17 mouse cellular contexts compared by ENCODE assay signal in genomic region chr7:73319994-73320393, GRCm38 (mm10). TPM values are rescaled to one million over a fixed set of nuclear protein-coding genes. Genes with fewer than 3 reads are reported as not detected.
DNase-seq lines count a peak whose midpoint lies in the region; ATAC-seq lines count a peak whose summit lies in the region.
"Had no signal": no experiment of that assay in that cellular context is flagged by ENCODE, and none has a peak within 500 bp of the region (broad histone marks: within the 10 kb centered on the region; RNA-seq: fewer than 3 reads in every experiment).

No protein-coding gene starts in this region.

- no peak overlapping the region for H3K27ac ChIP-seq in forebrain, embryonic 13.5 days
- no peak overlapping the region for H3K27ac ChIP-seq in forebrain, embryonic 15.5 days (replicated peaks)
- peak overlapping the region; percentile 76 for H3K27ac ChIP-seq in embryonic facial prominence, embryonic 15.5 days (replicated peaks)
- H3K27ac ChIP-seq in heart, embryonic 14.5 days (replicated peaks in 1 of 2; ENCODE audit: control insufficient read depth in 1 of 2, insufficient read depth in 1 of 2, low read depth in 2 of 2, low read length in 2 of 2), result peak overlapping the region in 1 of 2 experiments; percentile 6; a peak in 1 of 4 replicates
- no peak overlapping the region for H3K27ac ChIP-seq in intestine, embryonic 15.5 days
- H3K27ac ChIP-seq: hindbrain, embryonic 14.5 days; neural tube, embryonic 12.5 days had no signal

- no peak overlapping the region for H3K4me3 ChIP-seq in forebrain, embryonic 13.5 days
- no peak overlapping the region for H3K4me3 ChIP-seq in forebrain, embryonic 15.5 days
- H3K4me3 ChIP-seq in embryonic facial prominence, embryonic 15.5 days (replicated peaks), result no peak overlapping the region
- no peak overlapping the region for H3K4me3 ChIP-seq in heart, embryonic 14.5 days (ENCODE audit: control insufficient read depth in 1 of 2, insufficient read depth in 1 of 2, low read depth in 1 of 2, low read length in 2 of 2)
- no peak overlapping the region for H3K4me3 ChIP-seq in intestine, embryonic 15.5 days (replicated peaks)
- H3K4me3 ChIP-seq: erythroblast, embryonic 14.5 days; neural tube, embryonic 12.5 days had no signal

- no peaks in the 10 kb centered on the region for H3K36me3 ChIP-seq in forebrain, embryonic 13.5 days (ENCODE audit: poor library complexity, severe bottlenecking)
- no peaks in the 10 kb centered on the region for H3K36me3 ChIP-seq in forebrain, embryonic 15.5 days
- H3K36me3 ChIP-seq in embryonic facial prominence, embryonic 15.5 days, result no peaks in the 10 kb centered on the region
- H3K36me3 ChIP-seq in heart, embryonic 14.5 days (ENCODE audit: control insufficient read depth, insufficient read depth, low read length), result no peaks in the 10 kb centered on the region
- H3K36me3 ChIP-seq in intestine, embryonic 15.5 days, result no peaks in the 10 kb centered on the region
- H3K36me3 ChIP-seq: neural tube, embryonic 12.5 days had no signal

- 0 out of 2 replicates have a peak, but pooled peaks have one; percentile 19 for ATAC-seq in forebrain, embryonic 13.5 days
- no peak for ATAC-seq in forebrain, embryonic 15.5 days (replicated peaks)
- peak; percentile 72 for ATAC-seq in embryonic facial prominence, embryonic 15.5 days (ENCODE audit: insufficient number of reproducible peaks, low FRiP score, low TSS enrichment, low read depth)
- peak; percentile 66; the same call in 1 of the 2 replicates for ATAC-seq in heart, embryonic 14.5 days (ENCODE audit: insufficient number of reproducible peaks, insufficient read depth, low FRiP score, low read depth)
- no peak for ATAC-seq in cerebellum, adult (ENCODE audit: insufficient number of reproducible peaks, low FRiP score, low TSS enrichment)
- no peak for ATAC-seq in intestine, embryonic 15.5 days
- ATAC-seq: intestine, postnatal 0 days had no signal

- H3K9ac ChIP-seq in forebrain, embryonic 13.5 days, result no peak overlapping the region
- no peak overlapping the region for H3K9ac ChIP-seq in forebrain, embryonic 15.5 days (replicated peaks)
- H3K9ac ChIP-seq in embryonic facial prominence, embryonic 15.5 days, result no peak overlapping the region
- no peak overlapping the region for H3K9ac ChIP-seq in heart, embryonic 14.5 days (ENCODE audit: low read length)
- H3K9ac ChIP-seq in intestine, embryonic 15.5 days, result no peak overlapping the region
- H3K9ac ChIP-seq: hindbrain, embryonic 14.5 days; neural tube, embryonic 12.5 days had no signal

- H3K27me3 ChIP-seq in forebrain, embryonic 13.5 days, result no peaks in the 10 kb centered on the region
- H3K27me3 ChIP-seq in forebrain, embryonic 15.5 days, result no peaks in the 10 kb centered on the region
- H3K27me3 ChIP-seq in embryonic facial prominence, embryonic 15.5 days, result no peaks in the 10 kb centered on the region
- H3K27me3 ChIP-seq in heart, embryonic 14.5 days (ENCODE audit: control insufficient read depth, insufficient read depth, low read length), result peaks cover 7% of the 10 kb centered on the region
- H3K27me3 ChIP-seq in intestine, embryonic 15.5 days (replicated peaks), result no peaks in the 10 kb centered on the region
- H3K27me3 ChIP-seq: neural tube, embryonic 12.5 days had no signal

- no peaks in the 10 kb centered on the region for H3K9me3 ChIP-seq in forebrain, embryonic 13.5 days (replicated peaks)
- H3K9me3 ChIP-seq in forebrain, embryonic 15.5 days, result no peaks in the 10 kb centered on the region
- no peaks in the 10 kb centered on the region for H3K9me3 ChIP-seq in embryonic facial prominence, embryonic 15.5 days (replicated peaks)
- H3K9me3 ChIP-seq in heart, embryonic 14.5 days (ENCODE audit: control insufficient read depth, low read length), result no peaks in the 10 kb centered on the region
- no peaks in the 10 kb centered on the region for H3K9me3 ChIP-seq in intestine, embryonic 15.5 days

- H3K4me1 ChIP-seq in forebrain, embryonic 13.5 days, result peaks cover 8% of the 10 kb centered on the region; the same call in 1 of the 2 replicates
- 0 out of 2 replicates have a peak, but pooled peaks cover 6% of the 10 kb centered on the region for H3K4me1 ChIP-seq in forebrain, embryonic 15.5 days
- H3K4me1 ChIP-seq in embryonic facial prominence, embryonic 15.5 days, result peaks cover 21% of the 10 kb centered on the region
- peaks cover 7 to 15% of the 10 kb centered on the region in 2 experiments for H3K4me1 ChIP-seq in heart, embryonic 14.5 days (ENCODE audit: control insufficient read depth in 2 of 2, insufficient read depth in 2 of 2, low read length in 2 of 2)
- peaks cover 5% of the 10 kb centered on the region; the same call in 1 of the 2 replicates for H3K4me1 ChIP-seq in intestine, embryonic 15.5 days (replicated peaks)
- H3K4me1 ChIP-seq: neural tube, embryonic 12.5 days had no signal

- WGBS in forebrain, embryonic 13.5 days, result 83% methylated on average over 7 of the region's 7 CpGs
- 64% methylated on average over 7 of the region's 7 CpGs for WGBS in forebrain, embryonic 15.5 days
- 21% methylated on average over 7 of the region's 7 CpGs for WGBS in embryonic facial prominence, embryonic 15.5 days
- 23% methylated on average over 7 of the region's 7 CpGs for WGBS in heart, embryonic 14.5 days
- 89% methylated on average over 7 of the region's 7 CpGs for WGBS in intestine, embryonic 15.5 days

- H3K4me2 ChIP-seq in forebrain, embryonic 13.5 days, result no peak overlapping the region
- H3K4me2 ChIP-seq in forebrain, embryonic 15.5 days (replicated peaks), result no peak overlapping the region
- H3K4me2 ChIP-seq in embryonic facial prominence, embryonic 15.5 days (replicated peaks), result no peak overlapping the region
- H3K4me2 ChIP-seq in heart, embryonic 14.5 days (ENCODE audit: low read length), result no peak overlapping the region; the same call in 1 of the 2 replicates
- no peak overlapping the region for H3K4me2 ChIP-seq in intestine, embryonic 15.5 days (replicated peaks)
- H3K4me2 ChIP-seq: hindbrain, embryonic 14.5 days; neural tube, embryonic 12.5 days had no signal

- peak; percentile 87 for DNase-seq in heart, postnatal 4 days
- no peak for DNase-seq in layer of hippocampus, adult 9-10 months (ENCODE audit: low spot score)
- DNase-seq: adrenal gland, postnatal 10 days; cerebellum, adult 9-10 months; lung, postnatal 14 days; thymus, postnatal 25 days had no signal

RNA-seq across cellular contexts. Expression of gene Rgma, which starts 55.3 kb away (rescaled TPM):
- polyA plus RNA-seq in forebrain, embryonic 13.5 days (2015; fragmentation: Nextera tagmentation; extraction: Ambion mirVana), result 24.7 and 27.6 TPM in 2 replicates
- 20.3 and 25.2 TPM in 2 replicates for polyA plus RNA-seq in forebrain, embryonic 15.5 days (2015; fragmentation: Nextera tagmentation; extraction: Ambion mirVana)
- polyA plus RNA-seq in embryonic facial prominence, embryonic 15.5 days (2015; fragmentation: Nextera tagmentation; extraction: Ambion mirVana), result 23.0 and 24.1 TPM in 2 replicates
- 3.1 and 3.2 TPM in 2 replicates for polyA plus RNA-seq in heart, embryonic 14.5 days (2014; fragmentation: Nextera tagmentation; extraction: Ambion mirVana)
- total RNA-seq in heart, postnatal 4 days (2021), result 10 to 100 TPM; 36.1 to 38.8 TPM
- polyA plus RNA-seq in intestine, embryonic 15.5 days (2015; fragmentation: Nextera tagmentation; extraction: Ambion mirVana), result 7.4 TPM in 2 replicates
- total RNA-seq: megakaryocyte-erythroid progenitor cell, adult 5-6 weeks had no signal
- polyA plus RNA-seq: erythroblast, embryonic 14.5 days had no signal

Comparison
In these comparisons a context has a peak if more than half of its experiments do, and no peak if none do; other contexts are left out.
1. ATAC-seq: peak in forebrain, embryonic 13.5 days (single experiment), embryonic facial prominence, embryonic 15.5 days (single experiment) and heart, embryonic 14.5 days (single experiment); none in forebrain, embryonic 15.5 days (single experiment), cerebellum, adult (single experiment) and intestine, embryonic 15.5 days (single experiment).